Mouse (Mus musculus) heart, adult 8-10 months (tissue): Measurements from ENCODE around the gene Slc22a1. TPM values are rescaled to one million over a fixed set of nuclear protein-coding genes. Genes with fewer than 3 reads are reported as not detected.

Experiments used
- DNase-seq: peaks from one replicate; pipeline ENCODE4 v3.0.0; 2022; ENCODE audit warnings: low spot score
- total RNA-seq, 4 experiments: library from RNA; stranded (reverse); gene quantifications; 2 replicates each; pipeline ENCODE4 v1.2.4; 2022

Gene Slc22a1
- 10 to 100 TPM in 3 of 4 experiments, 1 to 10 TPM in 1; 9.5 to 26.9 (median 14.3) TPM for total RNA-seq

DNA sequence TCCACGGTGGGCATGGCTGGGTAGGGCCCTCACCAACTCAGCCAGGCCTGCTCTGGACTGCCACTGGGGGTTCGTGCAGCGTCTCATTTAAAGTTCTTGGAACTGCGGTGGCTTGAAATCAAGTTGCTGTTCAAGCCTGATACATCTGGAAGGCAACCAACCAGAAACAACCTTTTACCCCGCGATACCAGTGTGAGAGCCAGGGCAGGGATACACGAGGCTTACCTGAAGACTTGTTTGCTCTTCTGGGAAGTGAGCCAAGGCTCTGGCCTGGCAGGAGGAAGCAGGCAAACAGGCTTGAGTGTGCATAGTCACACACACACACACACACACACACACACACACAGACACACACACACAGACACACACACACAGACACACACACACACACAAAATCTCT, at the start of gene Slc22a1:
Slc22a1 (minus strand) TSS at position 184 of the 400 bp plus-strand sequence.
- no peak for DNase-seq

DNA sequence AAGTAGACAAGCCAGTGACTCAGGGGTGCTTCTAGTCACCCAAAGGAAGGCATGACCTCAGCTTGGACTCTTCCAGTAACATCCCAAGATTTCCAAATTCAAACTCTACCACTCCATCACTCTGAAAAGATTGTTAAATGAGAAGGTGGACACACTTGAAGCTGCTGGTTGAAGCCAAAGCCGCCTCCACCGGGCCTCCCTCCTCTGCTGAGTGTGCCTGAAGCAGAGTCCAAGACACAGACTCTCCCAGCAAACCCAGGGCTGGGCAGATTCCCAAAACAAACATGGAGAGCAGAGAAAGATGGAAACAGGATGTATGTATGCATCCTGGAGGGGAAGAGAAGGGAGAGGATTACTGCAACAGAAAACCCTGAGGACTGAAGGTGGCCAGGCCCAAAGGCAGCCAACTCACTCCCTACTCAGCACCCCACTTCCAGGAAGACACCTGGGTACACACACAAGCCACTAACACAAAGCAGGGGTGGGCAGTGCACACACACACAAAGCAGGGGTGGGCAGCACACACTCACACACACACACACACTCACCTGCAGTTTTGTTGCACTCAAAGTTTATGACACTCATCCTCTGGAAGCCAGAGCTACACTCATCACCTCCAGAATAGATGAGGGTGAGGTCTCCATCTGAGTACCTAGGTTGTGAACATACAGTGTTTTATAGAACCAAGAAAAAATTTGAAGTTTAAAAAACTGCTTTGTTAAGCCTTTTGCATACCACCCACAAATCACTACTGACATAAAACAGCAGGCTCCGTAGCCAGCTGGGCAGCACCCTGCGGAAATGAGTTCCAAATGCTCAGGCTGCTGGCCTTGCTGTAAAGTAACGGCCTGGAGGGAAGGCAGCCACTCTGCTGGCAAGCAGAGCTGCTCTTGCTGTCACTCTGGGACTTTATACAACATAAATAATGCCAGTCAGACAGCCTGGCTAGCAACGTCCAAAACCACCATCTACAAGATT, 49.4 kb upstream of the Slc22a1 start:
- DNase-seq, result peak; percentile 73

DNA sequence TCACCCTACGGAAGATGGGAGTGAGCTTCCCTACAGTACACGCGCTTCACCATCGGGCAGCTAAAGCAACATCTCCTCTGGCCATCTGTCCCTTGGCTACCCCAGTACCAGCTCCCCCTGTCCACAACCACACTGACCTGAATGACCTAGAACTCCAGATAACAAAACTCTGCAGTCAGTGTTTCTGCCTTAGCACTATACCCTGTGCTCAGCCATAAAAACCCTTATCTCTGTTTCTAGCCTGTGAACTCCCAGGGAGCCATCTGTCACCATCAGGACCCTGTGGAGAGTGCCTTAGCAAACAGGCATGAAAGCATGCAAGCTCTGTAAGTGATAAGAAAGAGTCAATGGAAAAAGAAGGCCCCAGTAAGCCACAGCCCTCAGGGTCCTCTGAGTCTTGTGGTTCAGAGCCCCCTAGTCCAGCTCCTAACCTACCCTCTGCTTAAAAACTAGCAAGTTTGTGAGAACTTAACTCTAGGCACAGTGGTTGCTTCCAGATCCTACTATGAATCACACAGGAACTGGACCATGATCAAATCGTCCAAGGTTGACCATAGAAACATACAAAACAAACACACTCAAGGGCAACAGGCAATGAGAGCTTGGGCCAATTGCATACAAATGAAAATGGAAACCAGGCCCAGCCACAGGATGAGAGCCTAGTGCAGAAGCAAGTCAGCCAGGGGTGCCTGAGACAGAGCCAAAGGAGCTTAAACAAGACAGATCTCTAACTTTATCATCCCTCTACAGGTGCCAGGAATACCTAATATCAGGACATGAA, 48.5 kb upstream of the Slc22a1 start:
- DNase-seq, result peak; percentile 66

DNA sequence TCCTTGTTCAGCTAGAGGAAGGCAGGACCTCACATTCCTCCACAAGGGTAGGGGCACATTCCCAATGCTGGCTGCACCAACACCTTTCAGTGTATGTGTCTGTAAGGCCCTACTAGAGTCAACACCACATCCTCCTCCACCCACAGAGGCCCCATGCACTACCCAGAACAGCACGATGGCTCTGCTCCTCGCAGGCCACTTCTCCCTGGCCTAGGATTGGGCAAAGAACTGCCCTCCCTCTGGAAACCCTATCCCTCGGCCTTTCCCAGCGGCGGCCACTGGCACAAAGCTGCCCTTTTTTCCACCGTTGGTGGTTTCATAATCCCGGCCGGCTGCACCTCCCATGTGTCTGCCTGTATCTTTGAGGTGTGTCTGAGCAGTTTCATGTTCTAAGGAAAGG, 47.0 kb upstream of the Slc22a1 start:
- no peak for DNase-seq

DNA sequence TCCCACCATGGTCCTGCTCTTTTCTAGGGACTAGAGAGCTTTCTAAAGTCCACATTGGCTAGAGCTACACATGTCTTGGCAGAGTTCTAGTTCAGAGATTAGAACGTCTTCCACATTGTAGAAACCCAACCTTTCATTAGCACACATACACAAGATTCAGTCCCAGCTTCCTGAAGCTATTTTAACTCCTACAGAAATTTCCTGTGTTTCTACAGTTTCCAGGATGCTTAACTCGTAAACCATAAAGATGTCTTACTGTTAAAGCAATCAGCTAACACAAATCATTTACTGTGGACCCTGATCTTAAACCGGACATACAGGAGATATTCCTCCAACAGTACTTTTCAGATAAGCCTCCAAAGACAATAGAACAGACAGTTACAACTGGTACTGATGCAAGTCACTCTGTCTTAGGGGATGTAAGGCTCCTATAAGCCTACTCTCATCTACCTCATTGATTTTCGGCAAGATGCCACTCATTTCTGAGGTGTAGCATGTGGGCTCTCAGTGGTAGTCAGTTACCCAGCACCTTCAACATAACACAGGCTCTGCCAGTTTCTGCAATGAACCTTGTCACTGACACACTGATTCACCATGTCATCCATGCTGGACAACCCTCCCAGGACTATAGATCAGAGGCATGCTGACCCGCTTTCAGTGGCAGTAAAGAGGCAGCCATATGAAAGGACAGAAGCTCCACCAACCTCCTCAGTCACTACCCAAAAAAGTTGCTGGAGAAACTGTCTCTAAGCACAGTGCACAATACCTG, 45.7 kb upstream of the Slc22a1 start:
- peak; percentile 46 for DNase-seq

DNA sequence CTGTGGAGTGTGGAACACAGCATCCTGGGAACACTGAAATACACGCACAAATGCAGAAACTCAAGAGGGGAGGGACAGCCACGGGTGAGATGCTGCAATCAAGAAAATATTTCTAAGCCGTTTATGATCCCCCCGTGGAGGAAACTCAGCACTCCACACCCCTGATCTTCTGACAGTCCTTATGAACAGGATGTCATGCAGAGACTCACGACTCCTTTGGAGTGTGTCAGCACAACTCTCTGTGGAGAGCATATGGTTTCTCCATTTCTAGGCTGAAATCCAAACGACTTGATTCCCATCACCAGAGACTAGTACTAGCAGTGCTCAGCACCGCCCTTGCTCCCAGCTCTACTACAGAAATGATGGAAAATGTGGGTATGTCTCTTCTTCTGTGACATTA, 42.6 kb upstream of the Slc22a1 start:
- DNase-seq, result no peak

DNA sequence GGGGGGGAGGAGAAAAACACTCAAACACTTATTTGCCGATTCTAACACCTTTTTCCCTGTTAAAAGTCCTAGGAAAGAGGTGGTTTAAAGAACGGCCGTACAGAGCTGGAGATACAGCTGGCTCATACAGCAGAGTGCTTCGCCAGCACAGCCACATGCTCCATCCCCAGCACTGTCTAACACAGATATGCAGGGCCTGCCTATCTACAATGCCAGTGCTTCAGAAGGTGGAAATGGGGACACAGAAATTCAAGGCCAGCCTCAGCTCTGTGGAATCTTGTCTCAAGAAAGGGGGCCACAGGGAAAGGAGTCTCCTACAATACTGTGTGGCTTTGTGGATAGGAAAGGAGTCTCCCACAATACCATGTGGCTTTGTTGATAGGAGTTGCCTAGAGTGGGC, 41.8 kb upstream of the Slc22a1 start:
- no peak for DNase-seq

DNA sequence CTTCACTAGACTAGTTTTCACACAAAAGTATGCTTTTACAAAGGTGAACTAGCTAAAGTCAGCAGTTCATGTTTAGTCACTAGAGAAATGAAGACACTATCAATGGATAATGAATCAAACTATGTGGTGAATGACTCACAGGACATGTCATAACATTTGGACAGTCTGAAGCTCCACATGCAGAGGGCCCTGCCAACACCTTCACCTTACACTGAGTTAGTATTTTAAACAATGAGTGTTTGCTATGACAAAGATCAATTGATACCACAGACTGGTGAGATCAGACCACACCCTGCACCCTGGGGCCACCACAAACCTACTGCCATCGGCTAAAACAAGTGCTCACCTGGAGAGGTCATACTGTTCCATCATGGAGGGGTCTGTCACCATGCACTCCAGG, 39.4 kb upstream of the Slc22a1 start:
- no peak for DNase-seq

DNA sequence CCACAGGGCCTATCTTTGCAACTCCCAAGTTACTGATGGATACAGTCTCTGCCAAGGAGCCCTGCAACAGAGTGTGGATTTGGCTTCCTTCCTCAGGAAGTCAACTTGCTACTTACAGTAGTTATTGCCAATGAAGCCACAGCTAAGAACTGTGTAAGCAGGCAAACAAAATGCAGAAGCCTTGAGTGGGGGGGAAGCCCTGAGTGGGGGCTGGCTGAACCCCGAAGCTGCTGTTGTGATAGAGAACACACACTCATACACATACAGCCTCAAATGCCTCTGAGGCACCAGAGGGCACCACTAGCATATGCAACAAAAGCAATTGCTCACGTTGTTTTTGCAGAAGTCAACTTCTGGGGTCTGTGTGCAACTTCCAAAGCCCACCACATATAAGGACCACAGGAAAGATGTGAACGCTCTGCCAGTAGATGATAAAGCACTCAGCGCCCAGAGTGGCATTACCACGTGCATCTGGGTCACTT, 38.5 kb upstream of the Slc22a1 start:
- peak; percentile 24 for DNase-seq

DNA sequence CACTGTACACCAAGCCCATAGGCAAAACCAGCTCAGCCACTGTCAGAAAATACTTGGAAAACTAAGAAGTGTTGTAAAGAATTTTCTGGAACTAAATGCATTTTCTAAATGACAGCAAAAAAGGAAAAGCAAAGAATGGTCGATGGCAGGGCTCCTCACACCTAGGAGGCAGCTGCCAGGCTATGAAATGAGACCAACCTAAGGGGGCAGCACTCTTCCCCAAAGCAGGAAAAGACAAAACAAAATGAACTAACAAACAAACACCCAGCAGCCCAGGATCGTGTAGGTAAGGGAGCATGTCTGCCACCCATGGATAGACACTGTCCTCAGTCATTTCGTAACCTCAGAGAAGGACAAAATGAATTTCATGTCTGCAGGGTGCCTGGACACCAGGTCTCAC, 37.4 kb upstream of the Slc22a1 start:
- no peak for DNase-seq

DNA sequence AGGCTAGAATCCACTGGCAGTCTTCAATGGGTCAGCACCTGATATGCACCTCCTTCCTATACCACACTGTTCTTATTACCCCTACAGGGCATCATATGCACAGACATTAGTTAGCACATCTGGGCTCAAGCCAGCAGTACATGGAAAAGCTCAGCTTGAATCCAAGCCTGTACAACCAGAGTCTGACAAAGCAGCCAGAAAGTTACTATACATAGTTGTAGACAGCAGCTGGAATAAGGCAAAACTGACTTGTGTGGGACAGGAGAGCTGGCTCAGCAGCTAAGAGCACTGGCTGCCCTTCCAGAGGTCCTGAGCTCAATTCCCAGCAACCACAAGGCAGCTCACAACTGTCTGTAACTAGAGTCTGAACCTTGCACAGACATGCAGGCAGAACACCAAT, 36.6 kb upstream of the Slc22a1 start:
- no peak for DNase-seq

DNA sequence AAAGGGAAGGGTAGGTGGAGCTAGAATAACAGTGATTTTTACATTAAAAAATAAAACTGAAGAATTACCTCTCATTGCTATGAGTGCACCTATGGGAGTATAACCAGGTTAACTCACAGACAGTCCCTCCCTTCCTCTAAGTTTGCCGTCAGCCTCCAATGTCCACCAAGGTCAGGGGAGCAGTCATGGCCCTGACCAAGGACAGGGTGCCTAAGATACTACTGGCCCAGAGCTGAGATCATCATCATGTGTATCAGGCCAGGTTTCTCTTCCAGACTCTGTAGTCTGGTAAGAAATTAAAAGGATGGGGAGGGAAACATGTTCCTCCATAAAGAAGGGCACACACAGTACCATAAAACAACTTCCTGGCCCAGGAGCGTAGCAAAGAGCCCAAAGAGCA, 35.3 kb upstream of the Slc22a1 start:
- DNase-seq, result no peak

DNA sequence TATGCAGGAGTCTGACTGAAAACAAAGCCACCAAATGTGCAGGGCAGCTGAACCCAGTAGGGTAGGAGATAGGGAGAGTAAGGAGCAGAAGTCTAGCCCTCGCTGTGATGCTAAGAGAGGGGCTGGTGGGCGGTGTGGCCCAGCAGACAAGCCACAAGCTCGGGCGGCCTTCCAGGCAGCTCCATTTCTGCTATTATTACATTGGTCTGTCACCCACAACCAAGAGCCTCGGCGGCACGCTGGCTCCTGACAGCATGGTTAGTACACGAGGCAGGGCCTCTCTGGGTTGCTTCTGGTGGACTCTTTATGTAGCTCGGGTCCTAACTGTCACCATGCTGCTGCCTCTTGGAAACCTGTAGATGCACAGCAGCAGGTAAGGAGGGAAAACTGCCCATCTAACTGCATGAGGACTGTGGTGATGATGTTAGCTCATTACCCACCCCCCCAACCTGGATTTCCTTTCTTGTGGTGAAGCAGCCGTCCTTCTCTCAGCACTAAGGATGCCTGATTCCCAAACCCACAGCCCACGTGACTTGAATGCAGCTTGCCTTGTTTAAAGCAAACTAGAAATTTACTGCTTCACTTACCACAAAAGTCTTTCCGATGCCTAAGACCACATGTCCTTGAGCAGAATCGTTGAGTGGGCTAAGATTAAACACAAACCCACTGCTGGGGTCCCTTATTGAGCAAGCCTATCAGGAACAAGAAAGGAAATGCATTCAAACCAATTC, 34.6 kb upstream of the Slc22a1 start:
- DNase-seq, result no peak

DNA sequence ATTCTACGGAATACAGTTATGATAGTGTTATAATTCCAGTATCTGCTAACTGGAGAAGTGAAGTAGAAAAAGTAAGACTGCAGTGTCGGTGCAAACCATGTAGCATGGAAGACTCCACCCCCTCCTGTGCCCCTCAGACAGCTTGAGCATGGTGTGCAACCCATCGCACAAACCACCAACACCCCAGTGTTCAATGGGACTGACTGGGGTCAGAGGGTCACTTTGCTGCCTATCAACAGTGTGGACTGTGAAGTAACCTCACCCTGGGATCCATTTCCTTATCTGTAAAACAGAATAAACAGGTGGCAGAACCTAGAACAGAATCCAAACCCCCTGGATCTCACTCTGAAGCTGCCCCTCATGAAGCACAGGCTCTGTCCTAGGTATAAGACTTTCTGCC, 32.8 kb upstream of the Slc22a1 start:
- DNase-seq, result no peak

DNA sequence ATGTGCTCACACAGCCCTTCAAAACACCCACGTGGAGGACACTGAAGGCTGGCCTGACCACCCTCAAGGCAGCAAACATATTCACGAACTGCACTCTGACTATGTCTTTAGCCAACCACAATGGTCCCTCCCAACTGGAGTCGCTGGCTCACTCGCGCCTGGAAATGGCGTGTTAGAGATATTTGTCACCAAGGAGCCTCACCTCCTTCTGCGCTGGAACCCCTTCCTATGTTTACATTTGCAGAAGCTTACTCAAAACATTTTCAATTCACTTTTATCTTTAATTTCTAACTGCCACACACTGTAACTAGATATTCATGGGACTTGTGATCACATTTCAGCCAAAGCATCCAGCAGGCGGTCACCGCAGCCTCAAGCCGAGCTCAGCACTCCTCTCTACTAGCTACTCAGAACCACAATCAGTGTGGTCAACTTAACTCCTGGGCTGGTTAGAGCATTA, 31.0 kb upstream of the Slc22a1 start:
- DNase-seq, result no peak

DNA sequence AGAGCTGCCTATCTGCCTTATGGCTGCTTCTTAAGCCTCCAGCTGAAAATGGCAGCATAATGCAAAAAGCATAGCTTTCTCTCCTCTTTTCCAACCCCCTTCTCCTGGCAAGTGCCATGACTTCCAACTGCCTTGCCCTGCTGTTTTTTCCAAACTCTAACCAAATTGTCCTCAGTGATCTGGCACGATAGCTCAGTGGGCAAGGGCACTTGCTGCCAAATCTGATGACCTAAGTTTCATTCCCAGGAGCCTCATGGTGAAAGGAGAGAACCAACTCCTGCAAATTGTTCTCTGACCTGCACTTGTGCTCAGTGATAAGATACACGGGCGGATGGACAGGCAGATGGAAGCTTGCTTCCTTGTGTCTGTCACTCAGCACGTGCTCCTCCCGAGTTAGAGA, 27.3 kb upstream of the Slc22a1 start:
- DNase-seq, result no peak

DNA sequence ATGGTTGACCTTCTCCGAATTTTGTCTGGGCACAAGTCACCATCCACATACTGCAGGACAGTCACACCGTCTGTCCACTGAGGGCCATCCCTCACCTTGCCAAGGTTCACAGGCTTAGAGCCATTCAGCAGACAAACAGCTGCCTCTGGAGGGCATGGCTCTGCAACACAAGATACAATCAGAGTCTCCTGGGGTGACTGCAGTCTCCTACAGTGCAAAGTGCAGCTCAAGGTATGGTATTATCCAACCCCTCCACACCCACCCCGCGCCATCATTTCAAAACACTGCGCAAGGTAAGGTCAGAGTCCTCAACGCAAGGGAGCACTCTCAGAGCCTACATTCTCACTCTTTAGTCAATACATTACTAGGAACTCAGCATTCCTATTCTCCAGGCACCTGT, 24.7 kb upstream of the Slc22a1 start:
- DNase-seq, result no peak

DNA sequence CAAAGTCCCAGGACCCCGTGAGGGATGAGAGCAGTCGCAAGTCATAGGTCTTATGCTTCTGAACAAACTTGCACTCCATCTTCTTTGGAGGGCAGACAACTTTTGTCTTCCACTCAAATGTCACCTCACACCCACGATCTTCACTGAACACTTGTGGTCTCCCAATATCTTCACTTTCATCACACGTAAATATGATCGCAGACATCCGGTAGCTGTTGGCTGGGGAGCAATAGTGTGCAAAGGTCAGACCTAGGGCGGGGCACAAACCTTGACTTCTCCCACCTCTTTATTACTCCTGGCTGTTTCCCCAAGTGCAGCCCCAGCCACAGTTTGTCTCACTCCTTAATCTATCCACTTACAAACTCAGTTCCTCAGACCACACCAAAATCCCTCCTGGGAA, 16.3 kb upstream of the Slc22a1 start:
- DNase-seq, result no peak

DNA sequence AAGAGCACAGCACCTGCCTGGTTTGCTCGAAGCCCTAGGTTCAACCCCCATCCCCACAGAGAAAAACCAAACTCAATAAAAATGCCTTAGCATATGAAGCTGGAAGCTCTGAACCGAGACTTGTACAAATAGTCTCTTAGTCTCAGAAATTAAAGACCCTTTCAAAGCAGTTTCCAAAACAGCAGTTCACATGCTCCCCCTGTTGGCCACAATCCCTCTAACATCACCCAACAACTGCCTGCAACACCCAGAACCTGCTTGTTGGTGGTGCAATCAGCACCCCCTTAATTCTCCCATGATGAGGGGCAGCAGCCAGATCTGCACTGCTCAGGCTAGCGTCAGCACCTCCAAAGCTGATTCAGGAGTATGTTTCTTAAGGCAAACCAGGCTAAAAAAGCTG, 13.9 kb upstream of the Slc22a1 start:
- DNase-seq, result peak; percentile 29

DNA sequence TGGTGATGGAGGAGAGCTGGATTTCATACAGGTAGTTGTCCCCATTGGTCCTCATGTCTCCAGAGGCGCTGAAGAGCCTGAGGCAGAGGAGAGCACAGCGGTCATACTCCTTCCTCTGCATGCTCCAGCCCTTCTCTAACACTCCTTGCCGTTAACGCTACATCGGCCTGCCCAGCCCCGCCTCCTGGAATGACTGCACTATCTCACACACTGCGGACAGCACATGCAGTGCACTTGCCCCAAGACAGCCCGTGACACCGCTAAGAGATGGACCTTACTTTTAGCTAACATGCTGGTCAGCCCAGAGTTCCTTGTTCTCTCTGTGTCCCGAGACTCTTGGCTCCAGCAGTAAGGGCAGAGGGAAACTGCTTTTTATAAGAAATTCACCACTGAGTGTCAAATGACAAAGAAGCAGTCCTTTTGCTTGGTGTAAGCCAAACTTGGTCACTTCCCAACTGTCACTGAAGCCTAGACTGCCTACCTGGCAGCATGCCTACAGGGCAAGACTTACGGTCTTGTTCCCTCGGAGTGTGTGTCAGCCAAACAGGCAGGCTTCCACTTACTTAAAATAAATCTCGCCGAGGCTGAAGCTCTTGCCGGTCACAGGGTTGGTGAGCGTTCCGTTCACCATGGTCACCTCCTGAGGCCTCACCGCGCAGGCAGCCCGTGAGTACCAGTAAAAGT, 12.9 kb upstream of the Slc22a1 start:
- peak; percentile 65 for DNase-seq
